Mouse (Mus musculus) limb, embryonic 14.5 days (tissue): ENCODE measurements around the gene Siglece. TPM values are rescaled to one million over a fixed set of nuclear protein-coding genes. Genes with fewer than 3 reads are reported as not detected.
A peak's percentile ranks its signal among the peaks of the same experiment; 100 is the strongest.
"Not testable (repeated sequence)": the region's sequence is repeated elsewhere in the genome, so short reads cannot be mapped to it uniquely, and the experiment has no call there.

Source experiments
- ATAC-seq: fragments of 200-750 bp; cut with Nextera tagmentation; 2 replicates; pipeline ENCODE4 v1.8.0; 2017; ENCODE audit warnings: low read depth, moderate number of reproducible peaks, moderate TSS enrichment; ENCODE audit not compliant: low FRiP score
- DNase-seq: peaks from one replicate; pipeline ENCODE4 v3.0.0-alpha.2; 2015; ENCODE audit warnings: low spot score
- H3K27ac ChIP-seq: fragments of 300-500 bp; sonication (generic); replicated peaks from 2 replicates; pipeline ENCODE4 v1.5.1; 2014; ENCODE audit warnings: low read depth, mild to moderate bottlenecking, low read length, moderate library complexity, mixed read lengths
- H3K27me3 ChIP-seq: fragments of 300-500 bp; sonication (generic); 2 replicates; pipeline ENCODE4 v1.6.1; 2014; ENCODE audit warnings: low read length, mixed read lengths; ENCODE audit not compliant: control insufficient read depth, insufficient read depth
- H3K36me3 ChIP-seq: fragments of 300-500 bp; sonication (generic); 2 replicates; pipeline ENCODE4 v1.6.1; 2014; ENCODE audit warnings: mild to moderate bottlenecking, low read length, moderate library complexity, mixed read lengths; ENCODE audit not compliant: control insufficient read depth, insufficient read depth
- H3K4me1 ChIP-seq: fragments of 300-500 bp; sonication (generic); 2 replicates; pipeline ENCODE4 v1.6.1; 2014; ENCODE audit warnings: antibody characterized with exemption, low read length, mixed read lengths; ENCODE audit not compliant: control insufficient read depth, insufficient read depth
- H3K4me2 ChIP-seq: fragments of 300-500 bp; sonication (generic); replicated peaks from 2 replicates; pipeline ENCODE4 v1.6.1; 2014; ENCODE audit warnings: low read depth, mild to moderate bottlenecking, low read length, moderate library complexity; ENCODE audit not compliant: severe bottlenecking
- H3K4me3 ChIP-seq: fragments of 300-500 bp; sonication (generic); replicated peaks from 2 replicates; pipeline ENCODE4 v1.5.1; 2014; ENCODE audit warnings: low read length
- H3K9ac ChIP-seq: fragments of 300-500 bp; sonication (generic); 2 replicates; pipeline ENCODE4 v1.6.1; 2014; ENCODE audit warnings: mild to moderate bottlenecking, low read depth, low read length, moderate library complexity; ENCODE audit not compliant: severe bottlenecking
- H3K9me3 ChIP-seq: fragments of 300-500 bp; sonication (generic); 2 replicates; pipeline ENCODE4 v1.6.1; 2016; ENCODE audit warnings: low read length; ENCODE audit not compliant: control insufficient read depth
- POLR2A ChIP-seq: fragments of 200-500 bp; IDR thresholded peaks from 2 replicates; pipeline ENCODE4 v1.8.0; 2012; ENCODE audit warnings: inconsistent platforms, mild to moderate bottlenecking, moderate library complexity, borderline replicate concordance; ENCODE audit not compliant: insufficient read depth, insufficient read length; ENCODE audit errors: extremely low read depth
- WGBS: fragments of 180-500 bp; shearing (Covaris S2); extraction: QIAGEN DNeasy Blood & Tissue Kit; methylation state at CpG from one replicate; pipeline ENCODE4 v1.1.7; 2014; 5-methylcytosine and 5-hydroxymethylcytosine counted together
- polyA plus RNA-seq, 2 experiments: library from polyadenylated mRNA; depleted of rRNA in 1 of 2; stranded (reverse) in 1 of 2; unstranded in 1 of 2; fragments of >200 nt; fragmentation: Nextera tagmentation in 1 of 2; extraction: Ambion mirVana in 1 of 2; gene quantifications; 2 replicates each; pipeline versions ENCODE4 v1.2.1 to v1.2.3; 2012 to 2014

Gene Siglece
- polyA plus RNA-seq (2012; rRNA removed), result 0.65 and 1.1 TPM in 2 replicates
- polyA plus RNA-seq (2014; fragmentation: Nextera tagmentation; extraction: Ambion mirVana), result 0.55 and 1.1 TPM in 2 replicates

GRCm38 (mm10) chr7:43660002-43660401 is at the start of gene Siglece:
Gene Siglece (minus strand): TSS chr7:43660161.
- no peak for DNase-seq
- Histone ChIP-seq H3K4me1 (no peaks in the 10 kb centered on the region), H3K4me2 (no peak within 1 kb of the TSS), H3K4me3 (no peak within 1 kb of the TSS), H3K9me3 (no peaks in the 10 kb centered on the region), H3K9ac (no peak within 1 kb of the TSS), H3K27me3 (no peaks in the 10 kb centered on the region), H3K27ac (no peak within 1 kb of the TSS), H3K36me3 (no peaks in the 10 kb centered on the region)
- WGBS, result 76% methylated on average over 1 of the region's 1 CpGs
- no peak for ATAC-seq
- no peak for TF ChIP-seq POLR2A

- Histone ChIP-seq H3K9ac (no peak within 1 kb of the TSS), H3K27me3 (no peaks in the 10 kb centered on the region), H3K4me3 (no peak within 1 kb of the TSS), H3K4me2 (no peak within 1 kb of the TSS), H3K9me3 (no peaks in the 10 kb centered on the region), H3K36me3 (no peaks in the 10 kb centered on the region), H3K4me1 (no peaks in the 10 kb centered on the region), H3K27ac (no peak within 1 kb of the TSS)
- ATAC-seq, result no peak
- no peak for TF ChIP-seq POLR2A
- DNase-seq, result no peak
Observed at GRCm38 (mm10) chr7:43690118-43690517, 30.2 kb upstream of the Siglece start, which contains the start of gene Klk14. Gene Klk14 (plus strand): TSS chr7:43690418.

GRCm38 (mm10) chr7:43685088-43685487 is 25.1 kb upstream of the Siglece start:
- H3K4me1 ChIP-seq, result no peaks in the 10 kb centered on the region
- 72% methylated on average over 7 of the region's 7 CpGs for WGBS
- no peaks in the 10 kb centered on the region for H3K27me3 ChIP-seq
- H3K4me2 ChIP-seq, result no peak overlapping the region
- H3K9me3 ChIP-seq, result no peaks in the 10 kb centered on the region
- no peak overlapping the region for H3K27ac ChIP-seq
- DNase-seq (no peak), ATAC-seq (no peak)
- no peak overlapping the region for H3K4me3 ChIP-seq
- H3K9ac ChIP-seq, result no peak overlapping the region
- no peak for TF ChIP-seq POLR2A
- no peaks in the 10 kb centered on the region for H3K36me3 ChIP-seq

GRCm38 (mm10) chr7:43682511-43682910 is 22.6 kb upstream of the Siglece start:
- ATAC-seq, H3K4me1 ChIP-seq, H3K9me3 ChIP-seq, H3K27me3 ChIP-seq, H3K36me3 ChIP-seq, H3K4me2 ChIP-seq, H3K4me3 ChIP-seq, H3K9ac ChIP-seq, H3K27ac ChIP-seq, DNase-seq: not testable (repeated sequence)
- 15% methylated on average over 1 of the region's 1 CpGs for WGBS

- peaks cover 24% of the 10 kb centered on the region for H3K36me3 ChIP-seq
- no peak overlapping the region for H3K4me3 ChIP-seq
- 21% methylated on average over 5 of the region's 5 CpGs for WGBS
- no peaks in the 10 kb centered on the region for H3K27me3 ChIP-seq
- no peaks in the 10 kb centered on the region for H3K9me3 ChIP-seq
- no peaks in the 10 kb centered on the region for H3K4me1 ChIP-seq
- H3K4me2 ChIP-seq, result no peak overlapping the region
- no peak overlapping the region for H3K9ac ChIP-seq
- DNase-seq (peak; percentile 12), ATAC-seq (no peak)
- no peak overlapping the region for H3K27ac ChIP-seq
- TF ChIP-seq POLR2A, result no peak
Observed at GRCm38 (mm10) chr7:43680960-43681359, 21.0 kb upstream of the Siglece start.

GRCm38 (mm10) chr7:43678517-43678916 is 18.6 kb upstream of the Siglece start:
- Histone ChIP-seq H3K27ac (no peak overlapping the region), H3K36me3 (peaks cover 39% of the 10 kb centered on the region), H3K27me3 (no peaks in the 10 kb centered on the region), H3K4me3 (no peak overlapping the region), H3K9ac (no peak overlapping the region), H3K4me1 (no peaks in the 10 kb centered on the region), H3K9me3 (no peaks in the 10 kb centered on the region), H3K4me2 (no peak overlapping the region)
- DNase-seq (peak; percentile 6), ATAC-seq (no peak)
- TF ChIP-seq POLR2A, result no peak
